Mouse (Mus musculus) olfactory bulb, adult 2 months (tissue): ENCODE measurements around the gene Wnt3a.

Experiments used
- CTCF ChIP-seq: fragments of 200-500 bp; IDR thresholded peaks from 2 replicates; pipeline ENCODE4 v1.5.1; 2012; ENCODE audit warnings: low read depth, mild to moderate bottlenecking, low read length, moderate library complexity; ENCODE audit not compliant: insufficient read depth
- POLR2A ChIP-seq: fragments of 200-500 bp; IDR thresholded peaks from 2 replicates; pipeline ENCODE4 v1.6.1; 2012; ENCODE audit warnings: mild to moderate bottlenecking, low read depth, low read length, moderate library complexity; ENCODE audit not compliant: insufficient read depth

- TF ChIP-seq POLR2A (no peak), CTCF (no peak)
Measured at GRCm38 (mm10) chr11:59337955-59338735, 47.6 kb upstream of the Wnt3a start.
